Mouse (Mus musculus) lung, postnatal 0 days (tissue): ENCODE data around the gene Zfp326. TPM values are rescaled to one million over a fixed set of nuclear protein-coding genes. Genes with fewer than 3 reads are reported as not detected.
A peak's percentile ranks its signal among the peaks of the same experiment; 100 is the strongest.

Experiments used
- ATAC-seq: fragments of 200-750 bp; cut with Nextera tagmentation; 2 replicates; pipeline ENCODE4 v1.8.0; 2017; ENCODE audit warnings: moderate library complexity
- DNase-seq: peaks from one replicate; pipeline ENCODE4 v3.0.0-alpha.2; 2016; ENCODE audit warnings: low spot score
- H3K27ac ChIP-seq: fragments of 300-500 bp; sonication (generic); 2 replicates; pipeline ENCODE4 v1.5.1; 2014; ENCODE audit warnings: antibody characterized with exemption, mild to moderate bottlenecking, low read length, mixed read lengths
- H3K27me3 ChIP-seq: fragments of 300-500 bp; sonication (generic); replicated peaks from 2 replicates; pipeline ENCODE4 v1.6.1; 2014; ENCODE audit warnings: low read length, mixed read lengths; ENCODE audit not compliant: insufficient read depth
- H3K36me3 ChIP-seq: fragments of 300-500 bp; sonication (generic); 2 replicates; pipeline ENCODE4 v1.6.1; 2014; ENCODE audit warnings: low read length, mixed read lengths; ENCODE audit not compliant: insufficient read depth
- H3K4me1 ChIP-seq: fragments of 300-500 bp; sonication (generic); 2 replicates; pipeline ENCODE4 v1.6.1; 2014; ENCODE audit warnings: antibody characterized with exemption, low read depth, low read length, mixed read lengths; ENCODE audit not compliant: insufficient read depth
- H3K4me2 ChIP-seq: fragments of 300-500 bp; sonication (generic); replicated peaks from 2 replicates; pipeline ENCODE4 v1.6.1; 2014; ENCODE audit warnings: low read depth, mild to moderate bottlenecking, low read length, moderate library complexity, mixed read lengths
- H3K4me3 ChIP-seq: fragments of 300-500 bp; sonication (generic); 2 replicates; pipeline ENCODE4 v1.5.1; 2014; ENCODE audit warnings: low read depth, low read length
- H3K9ac ChIP-seq: fragments of 300-500 bp; sonication (generic); replicated peaks from 2 replicates; pipeline ENCODE4 v1.6.1; 2014; ENCODE audit warnings: low read depth, mild to moderate bottlenecking
- H3K9me3 ChIP-seq: fragments of 300-500 bp; sonication (generic); 2 replicates; pipeline ENCODE4 v1.6.1; 2016; ENCODE audit warnings: low read length, mixed read lengths
- CTCF ChIP-seq: IDR thresholded peaks from 2 replicates; pipeline ENCODE4 v1.5.1; 2016; ENCODE audit warnings: antibody characterized with exemption, mild to moderate bottlenecking
- EP300 ChIP-seq: IDR thresholded peaks from 2 replicates; pipeline ENCODE4 v1.6.1; 2016; ENCODE audit warnings: antibody characterized with exemption, mild to moderate bottlenecking, control low read depth
- WGBS: fragments of 180-500 bp; shearing (Covaris S2); extraction: QIAGEN DNeasy Blood & Tissue Kit; methylation state at CpG from one replicate; pipeline ENCODE4 v1.1.7; 2014; 5-methylcytosine and 5-hydroxymethylcytosine counted together
- polyA plus RNA-seq: library from polyadenylated mRNA; unstranded; fragments of >200 nt; fragmentation: Nextera tagmentation; extraction: Ambion mirVana; gene quantifications from 2 replicates; pipeline ENCODE4 v1.2.1, GENCODE M21; 2015

The Zfp326 gene
- polyA plus RNA-seq, 1 experiment from 2014 or later = 28.5 TPM

DNA sequence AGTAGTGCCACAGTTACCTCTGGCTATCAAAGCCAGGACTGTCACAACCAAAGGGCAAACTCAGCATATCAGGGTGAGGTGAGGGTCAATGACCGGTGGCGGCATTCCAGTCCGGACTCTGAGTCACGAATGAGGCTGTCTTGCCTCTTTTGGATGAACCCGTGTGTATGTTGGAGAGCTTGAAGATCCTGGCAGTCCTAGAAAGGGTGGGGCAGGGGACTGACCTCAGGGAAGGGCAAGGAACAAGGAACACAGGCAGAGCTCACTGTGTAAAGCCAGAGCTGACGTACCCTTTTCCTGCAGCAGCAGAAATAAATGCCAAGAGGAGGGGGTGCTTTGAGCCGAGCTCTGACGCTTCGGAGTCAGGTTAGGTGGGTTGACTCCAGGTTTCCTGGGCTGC is 40.4 kb upstream of the Zfp326 start:
- H3K4me3 ChIP-seq = no peak overlapping the region
- H3K9ac ChIP-seq = no peak overlapping the region
- H3K4me2 ChIP-seq = no peak overlapping the region
- DNase-seq (peak; percentile 84), ATAC-seq (peak; percentile 95)
- 0 out of 2 replicates have a peak, but pooled peaks cover 6% of the 10 kb centered on the region for H3K4me1 ChIP-seq
- TF ChIP-seq CTCF = no peak
- TF ChIP-seq EP300 = peak; percentile 45; the same call in 1 of the 2 replicates
- no peaks in the 10 kb centered on the region for H3K36me3 ChIP-seq
- H3K27ac ChIP-seq = peak overlapping the region; percentile 71
- WGBS = 51% methylated on average over 9 of the region's 9 CpGs
- no peaks in the 10 kb centered on the region for H3K9me3 ChIP-seq
- H3K27me3 ChIP-seq = no peaks in the 10 kb centered on the region

- ATAC-seq = no peak
- Histone ChIP-seq H3K36me3 (no peaks in the 10 kb centered on the region), H3K9me3 (no peaks in the 10 kb centered on the region), H3K9ac (no peak overlapping the region), H3K4me3 (no peak overlapping the region), H3K4me2 (no peak overlapping the region), H3K27ac (no peak overlapping the region), H3K4me1 (0 out of 2 replicates have a peak, but pooled peaks cover 6% of the 10 kb centered on the region), H3K27me3 (no peaks in the 10 kb centered on the region)
- DNase-seq = no peak
- TF ChIP-seq CTCF = no peak; the same call in 1 of the 2 replicates
- no peak for TF ChIP-seq EP300
- WGBS = 66% methylated on average over 13 of the region's 13 CpGs
Observed at GRCm38 (mm10) chr5:105839740-105840310, 36.5 kb upstream of the Zfp326 start.

DNA sequence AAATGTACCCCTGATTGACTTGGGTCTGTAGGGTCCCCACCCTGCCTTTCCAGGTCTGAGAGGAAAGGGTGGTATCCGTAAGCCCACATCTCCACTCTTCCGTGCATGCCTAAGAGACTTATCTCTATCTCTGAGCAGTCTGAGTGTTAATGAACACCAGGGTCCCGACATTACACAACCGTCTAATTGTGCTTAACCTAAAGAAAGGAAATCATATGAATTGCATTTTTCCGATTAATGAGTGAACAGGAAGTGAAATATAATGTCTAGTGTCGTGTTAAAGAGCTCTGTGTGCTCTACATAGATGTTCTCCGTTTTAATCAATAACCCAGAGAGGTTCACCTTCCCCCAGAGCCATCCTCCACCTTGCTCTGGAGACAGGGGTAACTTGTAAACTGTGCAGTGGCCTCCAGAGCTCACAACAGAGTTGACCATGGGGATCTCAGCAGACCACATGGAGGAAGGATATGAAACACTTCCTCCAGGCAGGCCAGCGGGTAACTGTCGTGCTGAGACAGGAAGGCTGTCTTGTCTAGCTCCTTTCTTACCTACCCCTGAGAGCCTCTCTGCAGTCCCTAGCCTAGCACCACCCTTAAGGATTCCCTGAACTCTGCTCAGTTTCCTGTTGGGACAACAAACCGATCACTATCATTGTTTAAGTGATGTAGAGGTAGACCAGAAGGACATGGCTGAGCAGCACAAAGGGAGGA is 32.2 kb upstream of the Zfp326 start:
- TF ChIP-seq EP300 = peak; percentile 84
- no peak for TF ChIP-seq CTCF
- Histone ChIP-seq H3K27ac (no peak overlapping the region), H3K36me3 (no peaks in the 10 kb centered on the region), H3K9me3 (no peaks in the 10 kb centered on the region), H3K9ac (no peak overlapping the region), H3K27me3 (no peaks in the 10 kb centered on the region), H3K4me3 (no peak overlapping the region), H3K4me2 (no peak overlapping the region), H3K4me1 (peaks cover 3% of the 10 kb centered on the region; the same call in 1 of the 2 replicates)
- 63% methylated on average over 10 of the region's 10 CpGs for WGBS
- ATAC-seq (peak; percentile 78), DNase-seq (peak; percentile 44)

GRCm38 (mm10) chr5:105845041-105845440 is 31.3 kb upstream of the Zfp326 start:
- Histone ChIP-seq H3K4me2 (no peak overlapping the region), H3K4me1 (peaks cover 5% of the 10 kb centered on the region), H3K27me3 (no peaks in the 10 kb centered on the region), H3K36me3 (no peaks in the 10 kb centered on the region), H3K9me3 (no peaks in the 10 kb centered on the region), H3K27ac (no peak overlapping the region), H3K4me3 (no peak overlapping the region), H3K9ac (no peak overlapping the region)
- TF ChIP-seq CTCF (peak; percentile 35), EP300 (no peak)
- DNase-seq (no peak), ATAC-seq (no peak)
- WGBS = 92% methylated on average over 2 of the region's 2 CpGs

GRCm38 (mm10) chr5:105847726-105848125 is 28.6 kb upstream of the Zfp326 start:
- Histone ChIP-seq H3K4me1 (peaks cover 7% of the 10 kb centered on the region), H3K27ac (no peak overlapping the region), H3K36me3 (no peaks in the 10 kb centered on the region), H3K4me3 (no peak overlapping the region), H3K27me3 (no peaks in the 10 kb centered on the region), H3K9ac (no peak overlapping the region), H3K9me3 (no peaks in the 10 kb centered on the region), H3K4me2 (no peak overlapping the region)
- ATAC-seq (no peak), DNase-seq (no peak)
- TF ChIP-seq EP300 = no peak
- TF ChIP-seq CTCF = no peak
- 67% methylated on average over 8 of the region's 8 CpGs for WGBS

- TF ChIP-seq CTCF (no peak), EP300 (peak; percentile 15; the same call in 1 of the 2 replicates)
- H3K9me3 ChIP-seq = no peaks in the 10 kb centered on the region
- no peak overlapping the region for H3K4me3 ChIP-seq
- peak overlapping the region; percentile 21; the same call in 1 of the 2 replicates for H3K27ac ChIP-seq
- no peaks in the 10 kb centered on the region for H3K27me3 ChIP-seq
- H3K36me3 ChIP-seq = no peaks in the 10 kb centered on the region
- ATAC-seq (peak; percentile 58), DNase-seq (peak; percentile 25)
- peaks cover 7% of the 10 kb centered on the region for H3K4me1 ChIP-seq
- WGBS = 43% methylated on average over 4 of the region's 4 CpGs
- no peak overlapping the region for H3K9ac ChIP-seq
- no peak overlapping the region for H3K4me2 ChIP-seq
Observed at GRCm38 (mm10) chr5:105849222-105849621, 27.1 kb upstream of the Zfp326 start.
